Mouse (Mus musculus) CD4-positive, CD25-positive, alpha-beta regulatory T cell, adult 4 months (primary cell): Measurements from ENCODE around the gene Xpr1. TPM values are rescaled to one million over a fixed set of nuclear protein-coding genes. Genes with fewer than 3 reads are reported as not detected.

Experiments
- polyA plus RNA-seq, 2 experiments: library from polyadenylated mRNA; unstranded; fragments of 100-300 nt; shearing (Covaris generic); gene quantifications; one replicate each; pipeline ENCODE4 v1.2.1; 2017

Gene Xpr1
- polyA plus RNA-seq, 2 experiments from 2014 or later, result 18.0 to 20.9 TPM

Other genes with a start within 250 kb of the Xpr1 start
- gene BC034090, start 173.0 kb downstream of the Xpr1 start, polyA plus RNA-seq, result under 1 TPM; 0.29 to 0.32 TPM
- 10 to 100 TPM in 1 of 2 experiments, 1 to 10 TPM in 1; 3.2 to 13.0 TPM for gene Acbd6, start 140.7 kb upstream of the Xpr1 start, polyA plus RNA-seq